Mouse (Mus musculus) layer of hippocampus, postnatal 25 days (tissue): ENCODE results near the gene Gm42417. TPM values are rescaled to one million over a fixed set of nuclear protein-coding genes. Genes with fewer than 3 reads are reported as not detected.
"Not testable (repeated sequence)": the region's sequence is repeated elsewhere in the genome, so short reads cannot be mapped to it uniquely, and the experiment has no call there.

ENCODE experiments used
- DNase-seq, 2 experiments: peaks; one replicate each; pipeline ENCODE4 v3.0.0; 2022; ENCODE audit warnings: mixed read lengths in 2 of 2, low spot score in 1 of 2; ENCODE audit errors: extremely low spot score in 1 of 2
- total RNA-seq, 2 experiments: library from RNA; stranded (reverse); gene quantifications; 2 replicates each; pipeline ENCODE4 v1.2.3; 2021

The Gm42417 gene
- total RNA-seq, 2 experiments from 2014 or later: 0.47 TPM; not detected in 1

GRCm38 (mm10) chr1:36547981-36548598 is 8.9 kb upstream of the Gm42417 start:
- DNase-seq: peak in 1 of 2 experiments; percentile 43

DNA sequence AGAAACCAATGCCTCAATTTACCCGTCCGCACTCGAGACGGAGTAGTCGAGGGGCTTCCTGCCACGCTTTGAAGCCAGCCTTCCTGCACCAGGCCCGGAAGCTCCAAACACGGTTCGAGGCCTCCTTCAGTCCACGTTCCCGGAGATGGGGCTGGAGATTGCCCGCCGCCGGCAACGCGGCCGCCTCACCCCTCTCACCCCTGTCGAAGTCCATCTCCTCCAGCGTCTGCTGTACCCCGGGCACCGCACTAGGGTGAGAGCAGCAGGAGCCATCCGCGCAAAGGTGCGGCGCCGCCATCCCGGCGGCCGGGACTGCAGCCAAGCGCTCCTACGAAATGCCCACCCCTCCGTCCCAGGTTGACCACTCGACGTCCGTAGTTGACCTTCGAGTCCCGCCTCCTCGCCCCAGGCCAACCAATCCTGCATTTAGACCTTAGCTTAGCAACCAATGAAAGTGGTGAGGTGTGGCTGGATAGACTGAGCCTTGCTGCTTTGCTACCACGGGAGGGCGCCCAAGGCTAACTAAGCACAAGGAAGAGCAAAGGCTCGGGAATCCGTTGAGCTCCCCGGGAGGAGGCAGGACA is 7.8 kb upstream of the Gm42417 start, which contains the start of gene Ankrd39:
Gene Ankrd39, minus strand, starts transcription at position 558 of the 584 bp plus-strand sequence.
- peak; percentile 82 to 92 for DNase-seq

- DNase-seq: no peak
Observed at GRCm38 (mm10) chr1:36545845-36546600, 6.8 kb upstream of the Gm42417 start.

GRCm38 (mm10) chr1:36545382-36545781 is 6.2 kb upstream of the Gm42417 start:
- no peak for DNase-seq

DNA sequence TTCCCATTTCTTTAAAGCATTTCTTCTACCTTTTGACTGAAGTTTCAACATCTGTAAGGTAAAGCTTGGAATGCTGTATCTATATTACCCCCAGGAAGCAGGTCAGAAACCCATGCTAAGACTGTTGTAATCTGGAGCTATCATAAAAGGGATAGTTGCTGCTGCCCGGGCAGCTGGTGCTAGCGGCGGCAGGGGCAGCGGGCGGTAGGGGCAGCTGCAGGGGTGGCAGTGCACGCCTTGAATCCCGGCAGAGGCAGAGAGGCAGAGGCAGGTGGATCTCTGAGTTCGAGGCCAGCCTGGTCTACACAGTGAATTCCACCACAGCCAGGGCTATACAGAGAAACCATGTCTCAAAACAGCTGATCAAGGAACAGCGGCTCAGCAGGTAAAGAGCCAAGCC is 3.7 kb upstream of the Gm42417 start:
- no peak for DNase-seq

- no peak for DNase-seq
Observed at GRCm38 (mm10) chr1:36541844-36542243, 2.6 kb upstream of the Gm42417 start.

GRCm38 (mm10) chr1:36540807-36541206 is 1.6 kb upstream of the Gm42417 start:
- DNase-seq: no peak

GRCm38 (mm10) chr1:36540132-36540531 is 903 bp upstream of the Gm42417 start:
- DNase-seq: no peak

DNA sequence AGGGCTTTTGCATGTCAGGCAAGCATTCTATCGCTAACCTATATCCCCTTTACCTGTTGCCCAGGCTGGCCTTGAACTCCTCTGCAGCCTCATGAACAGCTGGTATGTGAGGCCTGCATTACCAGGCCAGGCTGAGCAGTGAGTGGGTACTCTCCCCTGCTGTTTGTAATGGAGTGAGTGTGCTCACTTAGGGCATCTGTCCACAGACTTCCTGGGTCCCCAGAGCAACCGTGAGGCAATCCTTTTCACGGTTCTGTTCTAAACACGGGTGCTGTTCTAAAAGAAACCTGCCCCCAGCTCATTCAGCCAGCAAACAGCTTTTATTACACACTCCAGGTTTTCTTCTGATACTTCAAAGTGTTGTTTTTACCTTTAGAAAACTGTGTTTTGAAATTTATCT is 502 bp downstream of the Gm42417 start:
- no peak for DNase-seq

DNA sequence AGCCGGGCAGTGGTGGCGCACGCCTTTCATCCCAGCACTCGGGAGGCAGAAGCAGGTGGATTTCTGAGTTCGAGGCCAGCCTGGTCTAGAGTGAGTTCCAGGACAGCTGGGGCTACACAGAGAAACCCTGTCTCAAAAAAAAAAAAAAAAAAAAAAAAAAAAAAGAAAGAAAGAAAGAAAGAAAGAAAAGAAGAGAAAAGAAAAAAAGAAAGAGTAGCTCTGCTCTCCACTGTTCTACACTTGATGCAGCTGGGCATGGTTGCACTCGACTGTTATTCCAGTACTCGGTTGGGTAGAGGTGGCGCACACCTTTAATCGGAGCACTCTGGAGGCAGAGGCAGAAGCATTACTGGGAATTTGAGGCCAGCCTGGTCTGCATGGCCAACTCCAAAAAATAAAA is 2.4 kb downstream of the Gm42417 start, which contains the start of gene Ankrd23:
Gene Ankrd23, minus strand, starts transcription at position 101 of the 400 bp plus-strand sequence.
- DNase-seq: not testable (repeated sequence)

GRCm38 (mm10) chr1:36536397-36536728 is 2.9 kb downstream of the Gm42417 start:
- no peak for DNase-seq

DNA sequence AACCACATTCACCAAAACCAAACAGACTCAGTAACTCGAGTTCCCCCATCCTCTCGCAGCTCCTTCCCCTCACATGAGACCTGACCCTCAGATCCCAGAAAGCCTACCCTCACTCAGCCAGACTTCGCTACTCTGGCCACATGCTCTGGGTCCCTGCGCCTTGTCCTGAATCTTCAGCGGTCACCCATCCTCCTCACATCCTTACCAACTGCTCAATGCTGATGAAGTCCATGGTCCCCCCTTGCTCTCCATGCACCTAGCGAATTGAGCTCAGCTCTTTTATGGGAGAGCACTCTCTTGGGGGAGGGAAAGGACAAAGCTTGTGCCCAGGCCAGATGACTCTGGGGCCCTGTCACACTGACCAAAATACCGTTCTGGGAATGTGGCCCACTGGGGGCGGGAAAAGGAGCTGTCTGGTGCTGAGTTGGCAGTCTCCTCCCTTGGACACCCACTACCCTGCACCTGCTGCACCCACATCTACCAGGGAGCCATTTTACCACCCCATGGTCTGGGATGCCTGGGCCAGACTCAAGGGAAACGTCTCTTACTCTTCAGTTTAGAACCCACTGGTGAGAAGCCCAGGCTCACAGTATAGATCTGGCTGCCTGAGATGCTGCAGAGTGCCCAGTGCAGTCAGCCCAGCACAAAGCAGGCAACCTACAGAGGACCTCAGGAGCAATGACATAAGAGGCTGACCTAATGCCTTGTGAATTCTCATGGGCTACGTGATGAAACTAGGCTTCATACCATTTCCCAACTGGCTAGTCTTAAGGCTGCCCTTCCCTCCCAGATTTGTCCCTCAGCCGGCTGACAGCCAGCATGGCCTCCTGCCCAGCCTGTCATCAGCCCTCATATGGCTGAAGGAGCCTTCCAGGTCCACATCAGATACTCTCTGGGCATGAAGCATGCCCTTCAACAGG is 3.5 kb downstream of the Gm42417 start:
- no peak for DNase-seq

DNA sequence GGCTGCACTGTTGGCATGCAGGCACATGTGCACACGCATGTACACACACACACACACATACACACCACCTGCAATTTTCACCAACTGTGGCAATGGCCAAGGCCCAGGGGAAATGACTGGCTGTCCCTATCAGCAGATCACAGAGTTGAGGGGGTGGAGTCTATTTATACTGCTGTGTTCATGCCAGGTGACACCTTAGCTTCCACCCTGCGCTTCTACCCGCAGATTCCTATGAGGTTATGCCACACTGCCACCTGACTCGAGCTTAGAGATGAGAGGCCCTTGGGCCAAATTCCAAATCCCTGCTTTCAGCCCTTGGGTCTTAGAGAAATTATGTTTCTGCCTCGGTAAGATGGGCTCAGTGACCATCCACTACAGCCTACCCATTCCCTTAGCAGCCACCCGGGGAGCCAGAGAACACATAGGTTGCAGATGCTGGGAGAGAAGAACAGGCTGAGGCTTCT is 4.6 kb downstream of the Gm42417 start:
- no peak for DNase-seq

GRCm38 (mm10) chr1:36533546-36533945 is 5.7 kb downstream of the Gm42417 start:
- DNase-seq: no peak

DNA sequence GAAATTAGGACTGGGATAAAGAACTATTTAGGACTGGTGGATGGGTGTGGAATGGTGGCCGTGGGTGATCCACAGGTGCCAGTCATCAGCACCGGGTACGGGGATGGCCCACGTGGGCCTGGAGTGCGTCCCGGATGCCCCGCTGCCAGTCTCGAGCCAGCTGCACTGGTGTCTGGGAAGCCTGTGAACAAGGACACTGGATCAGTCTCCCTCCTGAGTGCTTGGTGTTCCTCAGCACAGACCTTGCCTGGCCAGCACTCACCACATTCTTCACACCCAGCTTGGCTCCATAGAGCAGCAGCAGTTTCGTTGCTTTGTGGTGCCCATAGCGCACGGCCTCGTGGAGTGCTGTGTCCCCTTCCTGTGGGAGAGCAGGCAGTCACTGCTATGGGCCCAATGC is 7.8 kb downstream of the Gm42417 start:
- DNase-seq: no peak

GRCm38 (mm10) chr1:36530962-36531361 is 8.3 kb downstream of the Gm42417 start:
- DNase-seq: no peak

DNA sequence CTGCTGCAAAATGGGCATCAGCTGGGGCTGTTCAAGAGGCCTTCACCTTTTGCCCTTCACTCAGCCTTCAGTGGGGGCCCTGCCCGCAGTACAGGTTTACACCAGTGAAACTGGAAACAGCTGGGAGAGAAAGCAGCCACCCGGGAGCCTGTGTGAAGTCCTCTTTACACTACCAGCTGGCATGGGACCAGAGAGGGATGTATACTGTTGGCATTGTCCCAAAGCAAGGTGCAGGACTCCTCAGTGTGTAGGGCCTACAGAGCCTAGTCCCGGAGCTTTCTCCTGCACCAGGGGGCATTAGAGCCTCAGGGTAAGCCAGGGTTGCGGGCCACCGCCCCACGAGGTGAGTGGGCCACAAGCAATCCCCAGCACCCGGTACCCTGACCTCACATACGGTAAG is 8.7 kb downstream of the Gm42417 start:
- no peak for DNase-seq

DNA sequence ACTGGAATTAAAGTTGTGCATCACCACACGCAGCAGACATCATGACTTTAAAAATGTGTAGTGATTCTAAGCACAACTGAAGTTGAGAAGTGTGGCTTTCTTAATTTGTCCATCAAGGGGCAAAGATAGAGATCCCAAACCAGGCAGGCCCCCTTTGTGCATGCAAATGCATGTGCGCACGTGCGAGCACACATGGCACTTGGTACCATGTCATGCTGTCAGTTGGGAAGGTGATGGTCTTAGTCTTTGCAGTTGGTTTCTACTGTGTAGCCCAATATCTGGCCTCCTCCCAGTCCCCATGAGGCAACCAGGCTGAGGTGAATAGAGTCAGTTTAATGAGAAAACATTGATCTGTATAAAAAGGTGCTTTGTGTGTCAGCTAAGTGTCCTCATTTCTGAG is 9.4 kb downstream of the Gm42417 start:
- no peak for DNase-seq

DNA sequence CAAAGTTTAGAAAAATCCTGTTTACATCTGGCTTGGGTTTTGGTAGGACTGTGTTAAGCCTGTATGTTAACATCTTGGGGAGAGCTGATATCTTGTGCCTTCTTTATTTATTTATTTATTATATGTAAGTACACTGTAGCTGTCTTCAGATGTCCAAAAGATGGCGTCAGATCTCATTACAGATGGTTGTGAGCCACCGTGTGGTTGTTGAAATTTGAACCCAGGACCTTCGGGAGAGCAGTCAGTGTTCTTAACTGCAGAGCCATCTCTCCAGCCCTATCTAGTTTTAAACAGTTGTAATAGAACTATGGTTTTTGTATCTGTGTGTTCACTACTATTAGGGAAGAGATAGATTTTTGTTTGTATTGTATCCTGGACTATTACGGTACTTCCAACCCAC is 10.0 kb downstream of the Gm42417 start:
- DNase-seq: no peak

DNA sequence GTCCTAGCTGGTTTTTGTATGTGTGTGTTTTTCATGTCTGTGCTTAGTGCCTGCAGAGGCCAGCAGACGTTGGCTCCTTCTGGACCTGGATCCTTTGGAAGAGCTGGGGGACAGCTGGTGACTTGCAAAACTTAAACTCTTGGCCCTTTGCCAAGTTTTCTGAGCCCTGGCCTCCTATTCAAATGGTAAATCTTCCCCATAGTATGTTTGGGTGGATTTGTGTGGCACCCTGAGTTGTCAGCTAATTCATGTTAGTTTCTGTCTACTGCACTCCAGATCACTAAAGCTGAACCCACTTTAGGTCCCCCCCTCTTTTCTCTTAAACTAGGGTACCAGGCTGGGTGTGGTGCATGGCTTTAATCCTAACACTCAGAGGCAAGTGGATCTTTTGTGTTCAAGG is 10.9 kb downstream of the Gm42417 start:
- no peak for DNase-seq

DNA sequence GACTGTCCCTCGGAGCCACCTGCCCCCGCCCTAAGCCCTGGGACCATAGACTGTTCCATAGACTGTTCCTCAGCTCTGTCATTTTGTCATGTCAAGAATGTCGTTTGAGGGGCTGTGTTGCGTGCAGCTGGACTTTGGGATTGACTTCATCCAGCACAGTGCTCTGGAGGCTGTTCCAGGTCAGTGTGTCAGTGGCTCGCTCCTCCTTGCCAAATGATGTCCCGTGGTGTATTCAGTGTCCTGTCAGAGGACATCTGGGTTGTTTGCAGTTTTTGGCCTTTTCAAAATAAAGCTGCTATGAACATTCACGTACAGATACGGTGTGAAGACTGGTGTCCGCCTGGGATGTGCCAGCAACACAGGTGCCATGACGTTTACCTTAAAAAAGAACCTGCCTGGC is 12.3 kb downstream of the Gm42417 start:
- DNase-seq: no peak
